Mouse (Mus musculus) liver, adult 2 months (tissue): ENCODE measurements around the gene Dnase1l2.

Experiments
- CTCF ChIP-seq: fragments of 200-500 bp; IDR thresholded peaks from 2 replicates; pipeline ENCODE4 v1.5.1; 2011; ENCODE audit warnings: low read depth, low read length, control low read depth
- POLR2A ChIP-seq: fragments of 200-500 bp; IDR thresholded peaks from 2 replicates; pipeline ENCODE4 v1.6.1; 2011; ENCODE audit warnings: low read length, control low read depth; ENCODE audit not compliant: insufficient read depth; ENCODE audit errors: extremely low read depth

- TF ChIP-seq POLR2A, result no peak
- TF ChIP-seq CTCF, result no peak
These were observed 27.9 kb downstream of the Dnase1l2 start for GRCm38 (mm10) chr17:24415011-24415410.
